Mouse (Mus musculus): ENCODE results near the gene Ankrd23. TPM values are rescaled to one million over a fixed set of nuclear protein-coding genes. Genes with fewer than 3 reads are reported as not detected.
"Not testable (repeated sequence)": the region's sequence is repeated elsewhere in the genome, so short reads cannot be mapped to it uniquely, and the experiment has no call there.

The Ankrd23 gene
- polyA plus RNA-seq (2015; fragmentation: Nextera tagmentation; extraction: Ambion mirVana): 19.5 and 20.6 TPM in 2 replicates

GRCm38 (mm10) chr1:36536783-36537182 is at the start of gene Ankrd23:
Ankrd23 (minus strand) TSS chr1:36536883.
- not testable (repeated sequence) for H3K9ac ChIP-seq

GRCm38 (mm10) chr1:36586288-36586687 is 49.6 kb upstream of the Ankrd23 start:
- ATAC-seq (ENCODE audit: insufficient number of reproducible peaks, low FRiP score, low TSS enrichment, low read depth): no peak
- H3K4me3 ChIP-seq: no peak overlapping the region
- H3K27ac ChIP-seq: no peak overlapping the region
- no peaks in the 10 kb centered on the region for H3K9me3 ChIP-seq
- no peaks in the 10 kb centered on the region for H3K27me3 ChIP-seq
- no peak overlapping the region for H3K9ac ChIP-seq
- H3K4me1 ChIP-seq: peaks cover 55% of the 10 kb centered on the region
- no peaks in the 10 kb centered on the region for H3K36me3 ChIP-seq
- WGBS: 28% methylated on average over 4 of the region's 4 CpGs
- H3K4me2 ChIP-seq: no peak overlapping the region

More at GRCm38 (mm10) chr1:36536783-36537182, at the start of gene Ankrd23:
- H3K4me3 ChIP-seq; H3K27me3 ChIP-seq; H3K27ac ChIP-seq; H3K4me2 ChIP-seq; H3K9me3 ChIP-seq; ATAC-seq (ENCODE audit: insufficient number of reproducible peaks, low FRiP score, low TSS enrichment, low read depth): not testable (repeated sequence)
- peaks cover 16% of the 10 kb centered on the region for H3K4me1 ChIP-seq
- 91% methylated on average over 9 of the region's 9 CpGs for WGBS
- peaks cover 54% of the 10 kb centered on the region for H3K36me3 ChIP-seq

- H3K4me2 ChIP-seq: no peak overlapping the region
- ATAC-seq (ENCODE audit: insufficient number of reproducible peaks, low FRiP score, low TSS enrichment, low read depth): no peak
- H3K36me3 ChIP-seq: no peaks in the 10 kb centered on the region
- WGBS: 68% methylated on average over 8 of the region's 8 CpGs
- H3K4me3 ChIP-seq: no peak overlapping the region
- H3K27ac ChIP-seq: peak overlapping the region; percentile 17; the same call in 1 of the 2 replicates
- H3K4me1 ChIP-seq: peaks cover 56% of the 10 kb centered on the region
- no peak overlapping the region for H3K9ac ChIP-seq
- no peaks in the 10 kb centered on the region for H3K27me3 ChIP-seq
- no peaks in the 10 kb centered on the region for H3K9me3 ChIP-seq
Measured at GRCm38 (mm10) chr1:36583408-36584116, 46.9 kb upstream of the Ankrd23 start.

DNA sequence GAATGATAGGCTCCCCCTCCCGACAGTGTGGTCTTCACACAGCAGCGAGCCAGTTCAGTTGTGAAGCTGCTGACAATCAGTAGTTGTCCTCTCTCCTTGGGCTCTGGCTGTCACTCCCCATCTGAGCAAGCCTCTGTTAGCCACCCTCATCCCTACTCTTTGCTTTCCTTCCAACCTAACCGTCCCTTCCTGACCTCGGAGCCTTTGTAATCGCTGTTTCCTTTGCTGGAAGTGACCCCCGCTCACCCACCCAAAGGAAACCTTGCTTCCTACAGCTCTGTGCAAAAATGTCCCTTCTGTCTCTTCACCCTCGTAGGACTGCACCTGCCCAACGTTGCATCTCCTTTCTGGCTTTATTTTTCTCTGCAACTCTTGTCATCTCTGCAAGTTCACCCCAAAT is 45.5 kb upstream of the Ankrd23 start:
- WGBS: 85% methylated on average over 8 of the region's 8 CpGs
- Histone ChIP-seq H3K27ac (peak overlapping the region; percentile 14; the same call in 1 of the 2 replicates), H3K9ac (no peak overlapping the region), H3K9me3 (no peaks in the 10 kb centered on the region), H3K4me1 (peaks cover 47% of the 10 kb centered on the region), H3K4me3 (no peak overlapping the region), H3K36me3 (no peaks in the 10 kb centered on the region), H3K4me2 (no peak overlapping the region), H3K27me3 (no peaks in the 10 kb centered on the region)
- no peak for ATAC-seq (ENCODE audit: insufficient number of reproducible peaks, low FRiP score, low TSS enrichment, low read depth)

GRCm38 (mm10) chr1:36581260-36581659 is 44.6 kb upstream of the Ankrd23 start:
- WGBS: 82% methylated on average over 5 of the region's 5 CpGs
- peak overlapping the region; percentile 89 for H3K27ac ChIP-seq
- no peak overlapping the region for H3K4me2 ChIP-seq
- H3K36me3 ChIP-seq: no peaks in the 10 kb centered on the region
- no peak for ATAC-seq (ENCODE audit: insufficient number of reproducible peaks, low FRiP score, low TSS enrichment, low read depth)
- no peaks in the 10 kb centered on the region for H3K27me3 ChIP-seq
- H3K9me3 ChIP-seq: no peaks in the 10 kb centered on the region
- H3K4me1 ChIP-seq: peaks cover 53% of the 10 kb centered on the region
- no peak overlapping the region for H3K9ac ChIP-seq
- H3K4me3 ChIP-seq: no peak overlapping the region

GRCm38 (mm10) chr1:36580384-36581207 is 43.9 kb upstream of the Ankrd23 start:
- H3K4me3 ChIP-seq: peak overlapping the region; percentile 21
- peak overlapping the region; percentile 44 for H3K4me2 ChIP-seq
- under 1% methylated on average over 17 of the region's 17 CpGs for WGBS
- no peaks in the 10 kb centered on the region for H3K27me3 ChIP-seq
- no peak overlapping the region for H3K9ac ChIP-seq
- peaks cover 54% of the 10 kb centered on the region for H3K4me1 ChIP-seq
- H3K36me3 ChIP-seq: no peaks in the 10 kb centered on the region
- ATAC-seq (ENCODE audit: insufficient number of reproducible peaks, low FRiP score, low TSS enrichment, low read depth): peak; percentile 89
- H3K27ac ChIP-seq: peak overlapping the region; percentile 89
- H3K9me3 ChIP-seq: no peaks in the 10 kb centered on the region

DNA sequence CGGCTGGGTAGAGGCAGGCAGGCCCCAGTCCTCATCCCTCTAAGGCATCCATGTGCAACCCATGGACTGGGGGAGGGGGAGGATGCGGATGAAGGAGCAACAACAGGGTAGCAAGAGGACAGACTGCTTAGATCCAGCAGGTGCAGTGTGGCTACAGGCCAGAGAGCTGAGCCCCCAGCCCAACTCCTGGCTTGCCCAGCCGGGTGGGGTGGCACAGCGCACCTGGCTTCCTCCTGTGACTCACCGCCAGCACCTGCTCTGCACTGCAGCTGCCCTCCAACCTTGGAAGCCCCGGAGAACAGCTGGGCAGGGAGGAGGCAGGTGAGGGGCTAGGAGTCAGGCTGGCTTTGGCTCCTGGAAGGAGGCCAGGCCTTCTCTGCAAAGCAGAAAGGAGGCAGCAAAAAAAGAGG is 43.3 kb upstream of the Ankrd23 start:
- Histone ChIP-seq H3K9ac (no peak overlapping the region), H3K4me3 (peak overlapping the region; percentile 21; the same call in 1 of the 2 replicates), H3K27ac (peak overlapping the region; percentile 89), H3K9me3 (no peaks in the 10 kb centered on the region), H3K36me3 (no peaks in the 10 kb centered on the region), H3K4me2 (peak overlapping the region; percentile 44), H3K27me3 (no peaks in the 10 kb centered on the region), H3K4me1 (peaks cover 58% of the 10 kb centered on the region)
- 8% methylated on average over 6 of the region's 6 CpGs for WGBS
- peak; percentile 56 for ATAC-seq (ENCODE audit: insufficient number of reproducible peaks, low FRiP score, low TSS enrichment, low read depth)

- Histone ChIP-seq H3K9ac (no peak overlapping the region), H3K4me3 (no peak overlapping the region), H3K4me1 (peaks cover 65% of the 10 kb centered on the region), H3K27me3 (no peaks in the 10 kb centered on the region), H3K36me3 (no peaks in the 10 kb centered on the region), H3K27ac (no peak overlapping the region), H3K4me2 (no peak overlapping the region), H3K9me3 (no peaks in the 10 kb centered on the region)
- 38% methylated on average over 6 of the region's 6 CpGs for WGBS
- no peak for ATAC-seq (ENCODE audit: insufficient number of reproducible peaks, low FRiP score, low TSS enrichment, low read depth)
Measured at GRCm38 (mm10) chr1:36576991-36577675, 40.5 kb upstream of the Ankrd23 start.

- no peak overlapping the region for H3K4me2 ChIP-seq
- H3K4me3 ChIP-seq: no peak overlapping the region
- H3K9me3 ChIP-seq: no peaks in the 10 kb centered on the region
- H3K27ac ChIP-seq: no peak overlapping the region
- H3K27me3 ChIP-seq: no peaks in the 10 kb centered on the region
- WGBS: 50% methylated on average over 6 of the region's 6 CpGs
- H3K9ac ChIP-seq: no peak overlapping the region
- no peak for ATAC-seq (ENCODE audit: insufficient number of reproducible peaks, low FRiP score, low TSS enrichment, low read depth)
- peaks cover 58% of the 10 kb centered on the region for H3K4me1 ChIP-seq
- no peaks in the 10 kb centered on the region for H3K36me3 ChIP-seq
Measured at GRCm38 (mm10) chr1:36575347-36575746, 38.7 kb upstream of the Ankrd23 start.

DNA sequence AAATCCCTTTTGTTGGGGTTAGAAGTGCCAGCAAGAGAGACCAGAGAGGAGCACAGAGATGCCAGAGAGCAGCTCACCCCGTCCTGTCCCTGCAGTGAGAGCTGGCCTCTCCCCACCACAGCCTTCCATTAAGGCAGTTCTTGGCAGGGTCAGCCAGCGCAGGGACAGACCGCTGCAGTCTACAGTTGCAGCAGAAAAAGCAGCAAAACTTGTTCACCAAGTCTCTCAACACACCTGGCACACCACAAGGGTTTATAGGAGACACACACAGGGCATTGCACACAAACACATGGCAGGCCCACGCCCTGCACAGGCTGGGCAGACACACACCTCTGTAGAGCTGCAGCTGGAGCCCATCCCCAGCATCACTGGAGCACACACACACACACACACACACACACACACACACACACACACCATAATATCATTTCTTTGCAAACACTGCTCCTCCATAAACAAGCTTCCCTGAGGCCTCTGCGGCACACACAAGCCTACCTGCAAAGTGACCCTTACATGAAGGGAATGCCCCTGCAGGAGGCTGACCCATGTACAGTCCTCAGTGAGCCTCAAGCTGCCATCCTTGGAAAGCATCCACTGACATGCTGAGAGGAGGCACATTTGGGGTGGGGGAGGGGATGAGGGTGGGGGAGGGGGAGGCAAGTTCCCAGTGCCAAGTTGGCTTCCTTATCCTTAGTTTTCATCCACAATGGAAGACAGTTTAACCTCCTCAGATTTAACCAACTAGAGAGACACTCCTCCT is 37.7 kb upstream of the Ankrd23 start:
- Histone ChIP-seq H3K4me2 (no peak overlapping the region), H3K27me3 (no peaks in the 10 kb centered on the region), H3K27ac (peak overlapping the region; percentile 39), H3K9me3 (no peaks in the 10 kb centered on the region), H3K36me3 (no peaks in the 10 kb centered on the region), H3K4me1 (peaks cover 55% of the 10 kb centered on the region), H3K4me3 (no peak overlapping the region), H3K9ac (no peak overlapping the region)
- ATAC-seq (ENCODE audit: insufficient number of reproducible peaks, low FRiP score, low TSS enrichment, low read depth): no peak; the same call in 1 of the 2 replicates
- 67% methylated on average over 5 of the region's 5 CpGs for WGBS

DNA sequence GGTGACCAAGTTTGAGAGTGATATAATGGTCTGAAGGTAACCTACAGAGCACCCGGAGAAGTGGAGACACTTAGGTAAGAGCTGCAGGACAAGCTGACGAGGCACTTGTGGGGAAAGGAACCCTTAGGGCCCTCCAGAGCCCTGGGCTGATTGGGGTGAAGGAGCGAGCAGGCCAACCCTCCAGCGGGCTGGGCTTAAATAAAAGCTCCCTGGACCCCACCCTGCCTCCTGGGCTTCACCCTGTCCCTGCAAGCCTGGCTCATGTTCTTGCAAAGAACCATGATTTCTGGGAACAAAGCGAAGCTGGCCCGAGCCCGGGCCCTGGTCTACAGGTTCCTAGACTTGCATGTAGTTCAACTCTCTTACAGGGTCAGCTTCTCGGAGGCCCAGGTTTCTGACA is 36.8 kb upstream of the Ankrd23 start:
- Histone ChIP-seq H3K9ac (no peak overlapping the region), H3K27me3 (no peaks in the 10 kb centered on the region), H3K36me3 (no peaks in the 10 kb centered on the region), H3K4me2 (no peak overlapping the region), H3K27ac (peak overlapping the region; percentile 39), H3K9me3 (no peaks in the 10 kb centered on the region), H3K4me1 (peaks cover 60% of the 10 kb centered on the region), H3K4me3 (no peak overlapping the region)
- no peak for ATAC-seq (ENCODE audit: insufficient number of reproducible peaks, low FRiP score, low TSS enrichment, low read depth)
- 68% methylated on average over 8 of the region's 8 CpGs for WGBS

All from limb, embryonic 15.5 days (tissue).